Mouse (Mus musculus) layer of hippocampus, adult 2 months (tissue): Measurements from ENCODE around the gene Col4a3bp. TPM values are rescaled to one million over a fixed set of nuclear protein-coding genes. Genes with fewer than 3 reads are reported as not detected.

Source experiments
- DNase-seq, 2 experiments: peaks; one replicate each; pipeline ENCODE4 v3.0.0; 2022; ENCODE audit warnings: low spot score in 2 of 2
- H3K27ac ChIP-seq: fragments of 200-600 bp; 2 replicates; pipeline ENCODE4 v1.8.1; 2022
- H3K4me3 ChIP-seq: fragments of 200-600 bp; 2 replicates; pipeline ENCODE4 v1.8.1; 2022; ENCODE audit warnings: mild to moderate bottlenecking
- CTCF ChIP-seq: fragments of 200-600 bp; conservative IDR thresholded peaks from 2 replicates; pipeline ENCODE4 v1.8.1; 2022; ENCODE audit warnings: antibody characterized with exemption, mild to moderate bottlenecking, moderate library complexity
- total RNA-seq, 2 experiments: library from RNA; stranded (reverse); gene quantifications; 2 replicates each; pipeline ENCODE4 v1.2.3; 2021

The Col4a3bp gene
- total RNA-seq, 2 experiments from 2014 or later: 63.7 to 64.4 TPM

DNA sequence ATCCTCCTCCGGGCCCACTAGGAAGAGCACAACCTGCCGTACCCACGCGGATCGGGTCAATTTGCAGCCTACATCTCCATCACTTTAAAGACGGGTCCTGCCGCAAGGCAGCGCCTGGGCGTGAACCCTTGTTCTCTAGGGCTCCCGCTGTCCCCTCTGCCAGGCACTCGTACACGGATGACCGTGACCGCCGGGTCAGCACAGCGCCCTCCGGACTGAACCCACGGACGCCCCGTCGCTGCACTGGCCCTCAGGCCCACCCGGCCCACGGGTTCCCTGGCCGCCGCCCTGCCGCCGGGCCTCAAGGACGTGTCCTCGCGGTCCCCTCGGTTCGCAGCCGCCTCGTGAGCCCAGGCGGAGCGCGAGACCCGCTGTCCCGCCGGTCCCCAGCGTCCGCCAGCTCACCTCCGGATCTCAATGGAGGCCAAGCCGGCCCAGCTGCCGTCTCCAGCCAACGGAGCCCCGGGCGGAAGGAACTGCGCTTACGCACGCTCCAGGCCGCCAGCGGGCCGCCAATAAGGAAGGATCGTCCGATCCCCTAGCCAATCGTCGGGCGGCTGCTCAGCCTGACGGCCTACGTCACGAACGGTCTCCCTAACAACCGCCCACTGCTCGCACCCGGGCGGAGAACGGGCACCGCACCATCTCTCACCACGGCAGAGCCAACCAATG, 128.1 kb downstream of the Col4a3bp start, which contains the start of gene Hmgcr:
Gene Hmgcr (minus strand): TSS at position 531 of the 672 bp plus-strand sequence.
- TF ChIP-seq CTCF: no peak
- peak within 1 kb of the TSS; percentile 98 for H3K4me3 ChIP-seq

DNA sequence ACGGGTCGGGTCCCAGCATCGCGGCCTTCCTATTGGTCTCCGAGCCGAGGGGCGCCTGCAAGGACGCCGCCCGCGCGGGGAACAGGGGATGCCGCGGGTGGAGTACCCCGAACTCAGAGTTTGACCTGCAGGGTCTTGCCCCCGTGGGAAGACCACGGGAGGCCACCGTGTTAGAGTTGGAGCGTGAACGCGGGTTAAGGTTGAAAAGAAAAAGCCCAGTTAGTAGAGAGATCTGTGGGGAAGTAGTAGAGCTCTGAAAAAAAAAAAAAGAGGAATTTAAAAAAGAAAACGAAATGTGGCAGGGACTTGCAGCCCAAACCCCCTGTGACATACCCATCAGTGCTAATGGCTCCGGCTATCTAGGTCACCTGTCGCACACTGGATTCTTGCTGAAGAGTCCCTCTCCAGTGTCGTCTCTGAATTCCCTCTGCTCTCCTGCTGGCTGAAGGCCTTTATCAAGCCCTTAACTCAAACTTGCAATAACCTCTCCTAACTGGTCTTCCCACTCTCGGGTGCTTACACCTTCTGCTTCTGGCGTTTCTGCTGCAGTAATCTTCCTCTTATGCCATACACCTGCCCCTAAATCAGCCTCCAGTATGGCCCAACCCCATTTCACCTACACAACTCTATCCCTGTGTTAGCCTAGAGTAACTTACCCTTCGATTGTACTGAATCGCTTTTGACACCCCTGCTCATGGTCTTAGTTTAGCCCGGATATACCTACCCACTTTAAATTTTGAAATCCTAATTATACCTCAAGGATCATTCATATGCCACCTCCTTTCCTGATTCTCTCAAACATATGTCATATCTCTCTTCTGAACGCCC, 128.9 kb downstream of the Col4a3bp start:
- H3K27ac ChIP-seq: peak overlapping the region; percentile 96
- DNase-seq: no peak
- TF ChIP-seq CTCF: peak; percentile 16; the same call in 1 of the 2 replicates
- peak overlapping the region; percentile 98 for H3K4me3 ChIP-seq

More for the DNA sequence above, 128.1 kb downstream of the Col4a3bp start, which contains the start of gene Hmgcr:
- peak; percentile 99 for DNase-seq
- H3K27ac ChIP-seq: peak within 1 kb of the TSS; percentile 97

DNA sequence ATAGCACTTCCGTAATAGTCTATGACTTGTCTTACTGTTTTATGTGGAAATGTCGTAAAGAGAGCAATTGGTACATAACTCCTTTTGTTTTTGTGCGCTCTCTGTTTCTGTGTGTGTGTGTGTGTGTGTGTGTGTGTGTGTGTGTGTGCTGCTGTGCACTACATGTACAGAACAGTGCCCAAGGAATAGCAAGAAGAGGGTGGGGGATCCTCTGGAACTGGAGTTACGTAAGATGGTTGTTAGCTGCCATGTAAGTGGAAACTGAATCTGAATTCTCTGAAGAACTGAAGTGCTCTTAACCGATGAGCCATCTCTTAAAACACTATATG, 129.5 kb downstream of the Col4a3bp start:
- Histone ChIP-seq H3K4me3 (no peak overlapping the region), H3K27ac (peak overlapping the region; percentile 96; the same call in 1 of the 2 replicates)
- no peak for DNase-seq
- TF ChIP-seq CTCF: no peak

DNA sequence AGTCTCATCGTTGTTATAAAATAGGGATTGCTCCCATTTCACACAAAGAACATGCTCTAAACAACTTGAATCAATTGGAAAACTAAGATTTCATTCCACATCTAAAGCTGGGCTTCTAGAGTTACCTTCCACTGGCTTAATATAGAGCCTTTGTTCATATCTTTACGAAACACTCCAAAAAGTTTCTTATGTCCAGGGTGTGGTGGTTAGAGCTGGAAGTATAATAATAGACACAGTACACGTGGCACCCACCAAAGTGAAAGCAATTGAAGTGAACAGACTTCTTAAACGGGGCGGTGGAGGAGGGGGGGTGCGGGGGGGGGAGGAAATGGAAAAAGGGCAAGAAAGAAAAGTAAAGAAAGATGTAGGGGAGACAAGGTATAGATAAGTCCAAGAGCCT, 129.9 kb downstream of the Col4a3bp start:
- Histone ChIP-seq H3K27ac (no peak overlapping the region), H3K4me3 (no peak overlapping the region)
- no peak for TF ChIP-seq CTCF
- no peak for DNase-seq

DNA sequence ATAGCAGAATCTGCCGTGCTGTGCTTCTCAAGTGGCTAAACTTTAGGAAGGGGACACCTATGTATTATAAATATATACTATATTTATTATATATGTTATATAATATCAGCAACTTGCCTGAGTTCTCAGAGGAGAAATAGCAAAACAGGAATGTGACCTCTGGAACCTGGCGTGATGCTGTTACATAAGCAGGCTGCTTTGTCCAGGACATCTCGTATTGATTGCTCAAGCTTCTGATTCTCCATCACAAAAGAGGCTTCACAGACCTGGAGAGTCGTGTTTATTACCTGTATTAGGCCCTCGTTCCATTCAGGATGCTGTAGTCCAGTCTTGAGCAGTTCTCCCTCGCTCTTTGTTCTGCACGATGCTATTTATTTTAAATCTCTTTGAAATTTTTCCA, 131.4 kb downstream of the Col4a3bp start:
- TF ChIP-seq CTCF: no peak
- Histone ChIP-seq H3K27ac (no peak overlapping the region), H3K4me3 (no peak overlapping the region)
- no peak for DNase-seq

DNA sequence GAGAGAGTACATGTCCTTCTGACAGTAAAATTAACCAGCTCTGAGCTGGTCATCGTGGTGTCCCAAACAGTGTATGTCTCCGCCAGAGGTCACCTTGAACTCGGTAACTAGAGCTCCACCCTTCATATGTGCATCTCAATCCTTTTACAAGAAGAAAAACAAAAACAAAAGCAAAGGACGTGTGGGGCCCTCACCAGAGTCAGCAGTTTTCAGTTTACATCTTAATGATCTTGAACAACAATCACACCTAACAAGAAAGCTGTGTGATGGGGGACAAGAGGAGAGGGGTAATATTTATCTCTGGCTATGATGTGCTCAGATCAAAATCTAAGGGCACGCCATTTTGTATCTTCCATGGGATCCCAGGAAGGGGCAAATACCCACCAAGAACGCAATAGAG, 133.3 kb downstream of the Col4a3bp start:
- no peak for DNase-seq
- H3K27ac ChIP-seq: no peak overlapping the region
- TF ChIP-seq CTCF: no peak
- H3K4me3 ChIP-seq: no peak overlapping the region

DNA sequence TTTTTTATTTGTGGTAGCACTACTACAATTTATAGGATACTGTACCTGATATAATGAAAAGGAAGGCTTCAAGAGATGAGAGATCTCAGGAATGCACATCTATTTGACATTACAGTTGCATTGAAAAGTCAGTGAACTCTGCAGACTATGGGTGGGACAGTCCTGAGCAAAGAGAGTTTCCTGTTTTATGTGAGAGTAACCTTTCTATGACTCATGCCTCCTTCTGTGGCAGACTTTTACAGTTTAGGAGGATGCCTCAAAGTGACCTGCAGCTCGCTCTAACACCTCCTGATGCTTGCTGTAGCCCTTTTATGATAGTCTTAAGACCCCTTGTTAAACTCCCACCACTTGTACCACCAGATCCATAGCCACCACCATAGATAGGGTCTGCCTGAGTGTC, 134.7 kb downstream of the Col4a3bp start:
- no peak overlapping the region for H3K27ac ChIP-seq
- DNase-seq: no peak
- TF ChIP-seq CTCF: no peak
- no peak overlapping the region for H3K4me3 ChIP-seq

DNA sequence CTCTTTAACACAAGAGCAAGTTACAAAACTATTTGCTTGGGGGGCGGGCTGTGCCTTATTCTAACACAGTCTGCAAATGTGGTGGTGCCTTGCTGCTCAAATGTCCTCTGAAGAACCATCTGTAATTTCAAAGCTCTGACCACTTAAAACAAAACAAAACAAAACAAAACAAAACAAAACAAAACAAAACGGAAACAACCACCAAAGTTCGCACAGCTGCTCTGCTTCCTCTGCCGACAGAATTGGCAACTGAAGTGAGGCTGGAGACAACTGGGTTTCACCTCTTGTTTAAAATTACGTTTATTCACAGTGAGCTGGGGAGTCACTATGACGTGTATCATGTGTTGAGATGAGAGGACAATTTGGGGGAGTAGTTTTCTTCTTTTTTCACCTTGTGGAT, 136.2 kb downstream of the Col4a3bp start:
- Histone ChIP-seq H3K27ac (no peak overlapping the region), H3K4me3 (no peak overlapping the region)
- no peak for DNase-seq
- TF ChIP-seq CTCF: no peak

DNA sequence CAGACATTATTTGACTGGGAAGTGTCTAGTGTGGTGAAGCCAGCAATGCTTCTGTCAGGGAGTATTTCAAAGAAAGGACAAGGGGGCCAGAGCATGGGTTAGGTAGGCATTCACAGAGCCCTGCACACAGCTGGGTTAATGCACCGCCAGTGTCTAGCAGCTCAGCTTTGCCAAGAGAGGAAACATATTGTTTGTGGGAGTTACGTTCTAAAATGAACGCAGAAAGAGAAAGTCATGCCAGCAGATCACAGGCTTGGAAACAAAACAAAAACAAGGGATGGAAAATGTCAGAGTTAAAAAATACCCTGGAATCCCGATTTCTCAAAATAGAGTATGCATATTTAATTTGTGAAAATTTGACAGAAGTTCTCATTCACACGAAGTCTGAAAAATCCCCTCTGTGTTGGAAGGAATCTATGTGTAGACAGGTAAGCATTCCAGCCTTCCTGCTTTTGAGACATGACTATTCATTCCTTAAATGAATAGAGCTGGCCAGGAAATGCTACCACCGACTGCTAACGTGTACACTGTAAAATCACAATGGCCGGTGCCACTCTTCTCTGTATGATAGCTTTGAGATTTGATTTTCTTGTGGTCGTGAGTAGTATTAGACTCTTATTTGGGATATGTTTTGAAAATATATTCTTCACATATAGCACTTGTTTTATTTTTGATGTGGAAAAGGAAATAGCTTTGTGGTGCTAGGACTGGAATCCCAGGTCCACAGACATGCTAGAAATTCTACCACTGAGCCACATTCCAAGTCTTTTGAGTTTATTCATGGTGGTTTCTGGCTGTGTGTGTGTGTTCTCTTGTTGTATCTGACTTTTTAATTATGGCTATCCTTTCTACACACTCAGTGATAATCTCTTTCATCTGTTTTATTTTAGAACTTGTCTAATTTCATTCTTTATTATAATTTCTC, 138.0 kb downstream of the Col4a3bp start:
- Histone ChIP-seq H3K27ac (no peak overlapping the region), H3K4me3 (no peak overlapping the region)
- TF ChIP-seq CTCF: no peak
- DNase-seq: peak; percentile 62 to 74

DNA sequence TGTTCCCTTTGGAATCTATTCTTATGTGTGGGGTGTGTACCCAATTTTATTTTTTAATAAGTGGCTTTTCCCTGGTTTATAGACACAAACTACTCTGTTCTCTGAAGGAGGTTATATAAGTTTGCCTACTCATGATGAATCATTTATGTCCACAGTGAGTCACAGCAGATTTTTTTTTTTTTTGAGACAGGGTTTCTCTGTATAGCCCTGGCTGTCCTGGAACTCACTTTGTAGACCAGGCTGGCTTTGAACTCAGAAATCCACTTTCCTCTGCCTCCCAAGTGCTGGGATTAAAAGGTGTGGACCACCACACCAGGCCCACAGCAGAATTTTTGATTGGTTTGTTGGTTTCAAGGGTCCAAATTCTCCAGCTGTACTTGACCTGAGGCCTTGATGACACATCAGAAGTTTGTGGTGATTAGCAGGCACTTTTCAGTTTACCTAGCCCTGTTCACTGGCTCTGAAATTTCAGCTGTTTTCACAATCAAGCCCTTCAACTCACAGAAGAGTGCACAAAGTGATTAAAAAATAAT, 138.7 kb downstream of the Col4a3bp start:
- Histone ChIP-seq H3K4me3 (no peak overlapping the region), H3K27ac (no peak overlapping the region)
- no peak for TF ChIP-seq CTCF
- no peak for DNase-seq

DNA sequence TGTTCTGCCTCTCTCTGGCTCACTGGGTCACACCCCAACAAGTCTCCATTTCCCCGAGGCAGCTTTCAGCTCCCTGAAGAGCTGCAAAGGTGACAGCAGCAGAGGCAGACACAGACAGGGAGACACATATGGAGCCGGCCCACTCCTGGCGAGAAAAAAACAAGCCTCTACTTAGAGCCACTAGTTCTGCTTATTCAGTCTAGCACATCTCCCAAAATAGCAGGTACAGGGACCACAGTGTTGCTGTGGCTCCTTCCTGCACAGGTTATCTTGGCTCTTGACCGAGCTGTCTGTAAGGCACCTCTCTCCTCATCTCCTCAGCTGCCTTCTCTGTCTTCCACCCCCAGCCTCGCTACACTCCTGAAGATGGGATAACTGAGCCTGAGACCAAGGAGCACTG, 142.4 kb downstream of the Col4a3bp start:
- no peak for DNase-seq
- TF ChIP-seq CTCF: no peak
- Histone ChIP-seq H3K4me3 (no peak overlapping the region), H3K27ac (no peak overlapping the region)

DNA sequence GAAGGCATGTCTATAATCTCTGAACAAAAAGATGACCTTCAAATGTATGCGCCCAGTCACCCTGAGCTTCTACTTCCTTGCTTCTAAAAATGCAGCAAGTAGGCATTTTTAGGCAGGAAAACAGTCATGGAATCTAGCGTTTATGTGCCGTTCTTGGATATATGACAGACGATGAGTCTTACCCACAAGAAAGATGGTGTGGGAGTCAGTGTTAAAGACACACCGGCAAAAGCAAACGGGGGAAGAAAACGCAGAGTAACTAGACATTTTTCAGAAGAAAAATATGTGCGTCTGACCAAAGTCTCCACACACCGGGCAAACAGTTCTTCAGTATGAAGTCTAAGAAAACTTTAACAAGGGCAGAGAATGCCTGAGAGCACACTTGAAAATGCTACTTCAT, 144.8 kb downstream of the Col4a3bp start:
- no peak for TF ChIP-seq CTCF
- Histone ChIP-seq H3K4me3 (no peak overlapping the region), H3K27ac (no peak overlapping the region)
- DNase-seq: no peak

Other genes starting within 250 kb of the Col4a3bp start
- gene Poc5, start 154.3 kb upstream of the Col4a3bp start, total RNA-seq: 10 to 100 TPM; 34.5 to 36.5 TPM
- gene Ankdd1b, start 71.4 kb upstream of the Col4a3bp start, total RNA-seq: under 1 TPM; 0.20 to 0.27 TPM
- gene Gm17622, start 51.9 kb upstream of the Col4a3bp start, total RNA-seq: not detected
- gene Polk, start within 50 bp of the Col4a3bp start, total RNA-seq: 10 to 100 TPM in 1 of 2 experiments, 1 to 10 TPM in 1; 10.0 to 11.9 TPM
- gene Hmgcr, start 128.3 kb downstream of the Col4a3bp start, total RNA-seq: 100 to 1,000 TPM; 101 to 103 TPM
- under 1 TPM; 0.46 to 0.47 TPM for gene Ankrd31, start 205.7 kb downstream of the Col4a3bp start, total RNA-seq